In the genomic region with DNA sequence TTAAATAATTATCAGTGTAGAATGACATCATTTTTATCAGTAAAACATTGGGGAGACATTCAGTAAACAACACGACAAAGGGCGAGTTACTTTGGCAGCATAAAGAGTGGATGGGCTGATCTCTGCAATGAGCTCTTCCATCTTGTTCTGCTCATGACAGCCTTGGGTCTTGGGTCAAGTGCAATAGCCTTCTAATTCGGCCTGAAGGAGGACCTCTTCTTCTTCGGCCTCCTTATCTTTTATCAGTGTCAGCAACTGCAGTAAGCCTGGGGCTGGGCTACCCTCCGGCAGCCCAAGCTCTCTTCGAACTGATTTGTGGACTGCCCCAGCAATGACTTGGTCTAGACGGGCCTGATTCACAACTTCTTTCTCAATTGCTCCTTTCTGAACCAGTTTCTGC, we compare ENCODE assay signal across 22 mouse cellular contexts. TPM values are rescaled to one million over a fixed set of nuclear protein-coding genes. Genes with fewer than 3 reads are reported as not detected.
A peak's percentile ranks its signal among the peaks of the same experiment; 100 is the strongest.
DNase-seq lines count a peak whose midpoint lies in the region; ATAC-seq and TF ChIP-seq lines count a peak whose summit lies in the region.
"Had no signal": no experiment of that assay in that cellular context is flagged by ENCODE, and none has a peak within 500 bp of the region (broad histone marks: within the 10 kb centered on the region; RNA-seq: fewer than 3 reads in every experiment).

No protein-coding gene starts in this region.

- H3K4me3 ChIP-seq in embryonic facial prominence, embryonic 12.5 days: no peak overlapping the region
- no peak overlapping the region for H3K4me3 ChIP-seq in embryonic facial prominence, embryonic 10.5 days
- H3K4me3 ChIP-seq in hindbrain, embryonic 13.5 days: 0 out of 2 replicates have a peak overlapping the region, but pooled peaks have one; percentile 64
- no peak overlapping the region for H3K4me3 ChIP-seq in hindbrain, embryonic 11.5 days (ENCODE audit: low read depth, low read length)
- H3K4me3 ChIP-seq in testis, adult 2 months (ENCODE audit: control insufficient read depth, low read depth, low read length): peak overlapping the region; percentile 46
- H3K4me3 ChIP-seq in olfactory bulb, adult 2 months (ENCODE audit: insufficient read depth, low read depth, low read length): 0 out of 2 replicates have a peak overlapping the region, but pooled peaks have one; percentile 5

- H3K9ac ChIP-seq in embryonic facial prominence, embryonic 12.5 days: 0 out of 2 replicates have a peak overlapping the region, but pooled peaks have one; percentile 88
- peak overlapping the region; percentile 81 for H3K9ac ChIP-seq in hindbrain, embryonic 13.5 days
- no peak overlapping the region for H3K9ac ChIP-seq in hindbrain, embryonic 11.5 days (ENCODE audit: low read depth, low read length)

- no peak for DNase-seq in embryonic facial prominence, embryonic 10.5 days (ENCODE audit: low spot score)
- no peak for DNase-seq in hindbrain, embryonic 11.5 days (ENCODE audit: low spot score)
- DNase-seq in testis, postnatal 10 days (ENCODE audit: low spot score): no peak
- DNase-seq: adrenal gland, postnatal 25 days; cerebellum, adult 8-10 months; embryo, embryonic 11 days; lung, postnatal 4 days had no signal

- H3K9me3 ChIP-seq in embryonic facial prominence, embryonic 12.5 days: no peaks in the 10 kb centered on the region
- H3K9me3 ChIP-seq in embryonic facial prominence, embryonic 10.5 days: no peaks in the 10 kb centered on the region
- no peaks in the 10 kb centered on the region for H3K9me3 ChIP-seq in hindbrain, embryonic 13.5 days
- H3K9me3 ChIP-seq in hindbrain, embryonic 11.5 days (ENCODE audit: control insufficient read depth, low read length): no peaks in the 10 kb centered on the region
- H3K9me3 ChIP-seq: intestine, embryonic 15.5 days had no signal

- no peak for TF ChIP-seq CTCF in testis, adult 2 months (IDR thresholded peaks at IDR 0.05; ENCODE audit: control insufficient read depth, insufficient read depth, insufficient replicate concordance, low read depth, low read length)
- TF ChIP-seq CTCF in olfactory bulb, adult 2 months (IDR thresholded peaks at IDR 0.05; ENCODE audit: insufficient read depth, low read depth, low read length): no peak

- H3K4me1 ChIP-seq in embryonic facial prominence, embryonic 12.5 days: peaks cover 17% of the 10 kb centered on the region
- peaks cover 25% of the 10 kb centered on the region for H3K4me1 ChIP-seq in embryonic facial prominence, embryonic 10.5 days
- H3K4me1 ChIP-seq in hindbrain, embryonic 13.5 days (replicated peaks): peaks cover 30% of the 10 kb centered on the region
- H3K4me1 ChIP-seq in hindbrain, embryonic 11.5 days (replicated peaks; ENCODE audit: control insufficient read depth, insufficient read depth, low read length): peaks cover 6% of the 10 kb centered on the region; the same call in 1 of the 2 replicates
- peaks cover 7% of the 10 kb centered on the region; the same call in 1 of the 2 replicates for H3K4me1 ChIP-seq in testis, adult 2 months (ENCODE audit: control insufficient read depth, insufficient read depth, low read length)
- H3K4me1 ChIP-seq in olfactory bulb, adult 2 months (ENCODE audit: control insufficient read depth, insufficient read depth, low read length): peaks cover 3% of the 10 kb centered on the region

- H3K27me3 ChIP-seq in embryonic facial prominence, embryonic 12.5 days: no peaks in the 10 kb centered on the region
- no peaks in the 10 kb centered on the region for H3K27me3 ChIP-seq in embryonic facial prominence, embryonic 10.5 days (replicated peaks; ENCODE audit: low read depth, poor library complexity, severe bottlenecking)
- no peaks in the 10 kb centered on the region for H3K27me3 ChIP-seq in hindbrain, embryonic 13.5 days
- no peaks in the 10 kb centered on the region for H3K27me3 ChIP-seq in hindbrain, embryonic 11.5 days (ENCODE audit: control insufficient read depth, insufficient read depth, low read length)
- no peaks in the 10 kb centered on the region for H3K27me3 ChIP-seq in testis, adult 2 months (ENCODE audit: control insufficient read depth, insufficient read depth, low read length)
- H3K27me3 ChIP-seq: CH12.LX; intestine, embryonic 15.5 days had no signal

- 0 out of 2 replicates have a peak, but pooled peaks cover 2% of the 10 kb centered on the region for H3K36me3 ChIP-seq in embryonic facial prominence, embryonic 12.5 days
- peaks cover 24% of the 10 kb centered on the region for H3K36me3 ChIP-seq in embryonic facial prominence, embryonic 10.5 days (replicated peaks)
- no peaks in the 10 kb centered on the region; the same call in 1 of the 2 replicates for H3K36me3 ChIP-seq in hindbrain, embryonic 13.5 days
- no peaks in the 10 kb centered on the region for H3K36me3 ChIP-seq in hindbrain, embryonic 11.5 days (ENCODE audit: control insufficient read depth, insufficient read depth, low read length)
- H3K36me3 ChIP-seq in testis, adult 2 months (ENCODE audit: control insufficient read depth, insufficient read depth, low read length): no peaks in the 10 kb centered on the region
- H3K36me3 ChIP-seq: intestine, embryonic 15.5 days had no signal

- 88% methylated on average over 7 of the region's 7 CpGs for WGBS in embryonic facial prominence, embryonic 12.5 days
- WGBS in embryonic facial prominence, embryonic 10.5 days: 88% methylated on average over 7 of the region's 7 CpGs
- WGBS in hindbrain, embryonic 13.5 days: 85% methylated on average over 7 of the region's 7 CpGs
- WGBS in hindbrain, embryonic 11.5 days: 92% methylated on average over 7 of the region's 7 CpGs
- WGBS in olfactory bulb, adult 2 months: 90% methylated on average over 7 of the region's 7 CpGs

- TF ChIP-seq POLR2A in testis, adult 2 months (IDR thresholded peaks at IDR 0.05; ENCODE audit: control insufficient read depth, low read depth, low read length): no peak
- no peak for TF ChIP-seq POLR2A in olfactory bulb, adult 2 months (IDR thresholded peaks at IDR 0.05; ENCODE audit: insufficient read depth, low read depth, low read length)

- H3K4me2 ChIP-seq in embryonic facial prominence, embryonic 12.5 days (replicated peaks): no peak overlapping the region
- H3K4me2 ChIP-seq in hindbrain, embryonic 13.5 days: peak overlapping the region; percentile 90
- H3K4me2 ChIP-seq in hindbrain, embryonic 11.5 days (replicated peaks; ENCODE audit: low read depth, low read length): no peak overlapping the region

- no peak for ATAC-seq in embryonic facial prominence, embryonic 12.5 days (ENCODE audit: insufficient number of reproducible peaks, insufficient read depth, low FRiP score, low TSS enrichment)
- no peak for ATAC-seq in hindbrain, embryonic 13.5 days (ENCODE audit: low FRiP score)
- ATAC-seq in hindbrain, embryonic 11.5 days (ENCODE audit: low FRiP score): no peak
- no peak for ATAC-seq in megakaryocyte-erythroid progenitor cell, adult 5-6 weeks (replicated peaks; ENCODE audit: low FRiP score, low TSS enrichment, poor library complexity, severe bottlenecking)
- ATAC-seq: activated CD4-positive, CD25-positive, alpha-beta regulatory T cell, adult 4 months; intestine, embryonic 15.5 days had no signal

- no peak overlapping the region for H3K27ac ChIP-seq in embryonic facial prominence, embryonic 12.5 days
- H3K27ac ChIP-seq in embryonic facial prominence, embryonic 10.5 days (replicated peaks): no peak overlapping the region
- no peak overlapping the region for H3K27ac ChIP-seq in hindbrain, embryonic 13.5 days
- H3K27ac ChIP-seq in hindbrain, embryonic 11.5 days (ENCODE audit: low read depth, low read length): no peak overlapping the region
- H3K27ac ChIP-seq in testis, adult 2 months (ENCODE audit: control insufficient read depth, insufficient read depth, low read depth, low read length): no peak overlapping the region
- H3K27ac ChIP-seq in olfactory bulb, adult 2 months (ENCODE audit: insufficient read depth, low read depth, low read length): no peak overlapping the region
- H3K27ac ChIP-seq: intestine, embryonic 15.5 days; kidney, postnatal 0 days had no signal

RNA-seq across cellular contexts. Expression of a gene that starts 1.4 kb away (rescaled TPM):
- 30.4 and 32.6 TPM in 2 replicates for polyA plus RNA-seq in embryonic facial prominence, embryonic 12.5 days (2016; fragmentation: Nextera tagmentation; extraction: Ambion mirVana)
- polyA plus RNA-seq in embryonic facial prominence, embryonic 10.5 days (2016; fragmentation: Nextera tagmentation; extraction: Ambion mirVana): 35.4 and 36.9 TPM in 2 replicates
- polyA plus RNA-seq in hindbrain, embryonic 13.5 days (2015; fragmentation: Nextera tagmentation; extraction: Ambion mirVana): 51.7 and 54.3 TPM in 2 replicates
- polyA plus RNA-seq in hindbrain, embryonic 11.5 days (2014; fragmentation: Nextera tagmentation; extraction: Ambion mirVana): 35.7 and 42.9 TPM in 2 replicates
- polyA plus RNA-seq in testis, adult 2 months (2012; rRNA removed): 7.9 and 8.8 TPM in 2 replicates
- polyA plus RNA-seq in olfactory bulb, adult 2 months (2012; ENCODE audit: insufficient read depth, insufficient read length, low replicate concordance, missing spikeins): not detected in 2 replicates
- total RNA-seq in megakaryocyte-erythroid progenitor cell, adult 5-6 weeks (2014; fragmentation: Nextera tagmentation): 3.8 and 8.2 TPM in 2 replicates
- 11.5 and 15.8 TPM in 2 replicates for total RNA-seq in megakaryocyte-erythroid progenitor cell, adult 5-6 weeks (2017)
- polyA plus RNA-seq: erythroblast, embryonic 14.5 days had no signal

RNA-seq across cellular contexts. Expression of a gene that starts 1.5 kb away (rescaled TPM):
- 10.4 and 11.0 TPM in 2 replicates for polyA plus RNA-seq in embryonic facial prominence, embryonic 12.5 days (2016; fragmentation: Nextera tagmentation; extraction: Ambion mirVana)
- polyA plus RNA-seq in embryonic facial prominence, embryonic 10.5 days (2016; fragmentation: Nextera tagmentation; extraction: Ambion mirVana): 9.7 and 11.2 TPM in 2 replicates
- polyA plus RNA-seq in hindbrain, embryonic 13.5 days (2015; fragmentation: Nextera tagmentation; extraction: Ambion mirVana): 11.5 and 12.2 TPM in 2 replicates
- 10.8 and 11.3 TPM in 2 replicates for polyA plus RNA-seq in hindbrain, embryonic 11.5 days (2014; fragmentation: Nextera tagmentation; extraction: Ambion mirVana)
- 0.90 and 1.1 TPM in 2 replicates for polyA plus RNA-seq in testis, adult 2 months (2012; rRNA removed)
- polyA plus RNA-seq in olfactory bulb, adult 2 months (2012; ENCODE audit: insufficient read depth, insufficient read length, low replicate concordance, missing spikeins): not detected in 2 replicates
- 9.2 and 13.8 TPM in 2 replicates for total RNA-seq in megakaryocyte-erythroid progenitor cell, adult 5-6 weeks (2014; fragmentation: Nextera tagmentation)
- 8.1 and 10.8 TPM in 2 replicates for total RNA-seq in megakaryocyte-erythroid progenitor cell, adult 5-6 weeks (2017)

RNA-seq across cellular contexts. Expression of a gene that starts 15.5 kb away (rescaled TPM):
- polyA plus RNA-seq in embryonic facial prominence, embryonic 12.5 days (2016; fragmentation: Nextera tagmentation; extraction: Ambion mirVana): not detected in 2 replicates
- polyA plus RNA-seq in embryonic facial prominence, embryonic 10.5 days (2016; fragmentation: Nextera tagmentation; extraction: Ambion mirVana): not detected in 2 replicates
- polyA plus RNA-seq in hindbrain, embryonic 13.5 days (2015; fragmentation: Nextera tagmentation; extraction: Ambion mirVana): not detected in 2 replicates
- polyA plus RNA-seq in hindbrain, embryonic 11.5 days (2014; fragmentation: Nextera tagmentation; extraction: Ambion mirVana): not detected in 2 replicates
- polyA plus RNA-seq in testis, adult 2 months (2012; rRNA removed): 3.6 and 4.5 TPM in 2 replicates
- polyA plus RNA-seq in olfactory bulb, adult 2 months (2012; ENCODE audit: insufficient read depth, insufficient read length, low replicate concordance, missing spikeins): not detected in 2 replicates
- not detected in 2 replicates for total RNA-seq in megakaryocyte-erythroid progenitor cell, adult 5-6 weeks (2014; fragmentation: Nextera tagmentation)
- total RNA-seq in megakaryocyte-erythroid progenitor cell, adult 5-6 weeks (2017): not detected in 2 replicates
- total RNA-seq: adrenal gland, postnatal 25 days; CH12.LX; granulocyte monocyte progenitor cell, adult 5-6 weeks; left cerebral cortex, postnatal 25 days had no signal
- polyA plus RNA-seq: activated CD4-positive, CD25-positive, alpha-beta regulatory T cell, adult 4 months; erythroblast, embryonic 14.5 days; heart, postnatal 0 days; intestine, embryonic 15.5 days; kidney, postnatal 0 days; liver, embryonic 16.5 days; stomach, postnatal 0 days had no signal

RNA-seq across cellular contexts. Expression of a gene that starts 15.5 kb away (rescaled TPM):
- 35.3 and 42.2 TPM in 2 replicates for polyA plus RNA-seq in embryonic facial prominence, embryonic 12.5 days (2016; fragmentation: Nextera tagmentation; extraction: Ambion mirVana)
- 49.3 and 53.7 TPM in 2 replicates for polyA plus RNA-seq in embryonic facial prominence, embryonic 10.5 days (2016; fragmentation: Nextera tagmentation; extraction: Ambion mirVana)
- polyA plus RNA-seq in hindbrain, embryonic 13.5 days (2015; fragmentation: Nextera tagmentation; extraction: Ambion mirVana): 53.2 and 55.3 TPM in 2 replicates
- 47.2 and 56.2 TPM in 2 replicates for polyA plus RNA-seq in hindbrain, embryonic 11.5 days (2014; fragmentation: Nextera tagmentation; extraction: Ambion mirVana)
- 11.0 and 11.2 TPM in 2 replicates for polyA plus RNA-seq in testis, adult 2 months (2012; rRNA removed)
- polyA plus RNA-seq in olfactory bulb, adult 2 months (2012; ENCODE audit: insufficient read depth, insufficient read length, low replicate concordance, missing spikeins): not detected in 2 replicates
- 12.2 and 21.1 TPM in 2 replicates for total RNA-seq in megakaryocyte-erythroid progenitor cell, adult 5-6 weeks (2014; fragmentation: Nextera tagmentation)
- 25.5 and 28.1 TPM in 2 replicates for total RNA-seq in megakaryocyte-erythroid progenitor cell, adult 5-6 weeks (2017)

RNA-seq across cellular contexts. Expression of a gene that starts 15.7 kb away (rescaled TPM):
- polyA plus RNA-seq in embryonic facial prominence, embryonic 12.5 days (2016; fragmentation: Nextera tagmentation; extraction: Ambion mirVana): 45.6 and 51.6 TPM in 2 replicates
- 53.1 and 58.9 TPM in 2 replicates for polyA plus RNA-seq in embryonic facial prominence, embryonic 10.5 days (2016; fragmentation: Nextera tagmentation; extraction: Ambion mirVana)
- polyA plus RNA-seq in hindbrain, embryonic 13.5 days (2015; fragmentation: Nextera tagmentation; extraction: Ambion mirVana): 36.9 and 37.0 TPM in 2 replicates
- 58.8 and 69.1 TPM in 2 replicates for polyA plus RNA-seq in hindbrain, embryonic 11.5 days (2014; fragmentation: Nextera tagmentation; extraction: Ambion mirVana)
- 44.5 and 47.2 TPM in 2 replicates for polyA plus RNA-seq in testis, adult 2 months (2012; rRNA removed)
- polyA plus RNA-seq in olfactory bulb, adult 2 months (2012; ENCODE audit: insufficient read depth, insufficient read length, low replicate concordance, missing spikeins): not detected in 2 replicates
- total RNA-seq in megakaryocyte-erythroid progenitor cell, adult 5-6 weeks (2014; fragmentation: Nextera tagmentation): 40.2 and 46.4 TPM in 2 replicates
- 65.0 and 72.8 TPM in 2 replicates for total RNA-seq in megakaryocyte-erythroid progenitor cell, adult 5-6 weeks (2017)

Comparison
In these comparisons a context has a peak if more than half of its experiments do, and no peak if none do; other contexts are left out.
1. H3K4me3 ChIP-seq: peak in hindbrain, embryonic 13.5 days (single experiment), testis, adult 2 months (single experiment) and olfactory bulb, adult 2 months (single experiment); none in embryonic facial prominence, embryonic 12.5 days (single experiment), embryonic facial prominence, embryonic 10.5 days (single experiment) and hindbrain, embryonic 11.5 days (single experiment).